Mouse (Mus musculus) kidney, postnatal 25 days (tissue): ENCODE measurements around the gene Cdx2.

Source experiments
- DNase-seq, 2 experiments: peaks; one replicate each; pipeline ENCODE4 v3.0.0; 2021; ENCODE audit warnings: mixed read lengths in 2 of 2

Gene Cdx2

DNA sequence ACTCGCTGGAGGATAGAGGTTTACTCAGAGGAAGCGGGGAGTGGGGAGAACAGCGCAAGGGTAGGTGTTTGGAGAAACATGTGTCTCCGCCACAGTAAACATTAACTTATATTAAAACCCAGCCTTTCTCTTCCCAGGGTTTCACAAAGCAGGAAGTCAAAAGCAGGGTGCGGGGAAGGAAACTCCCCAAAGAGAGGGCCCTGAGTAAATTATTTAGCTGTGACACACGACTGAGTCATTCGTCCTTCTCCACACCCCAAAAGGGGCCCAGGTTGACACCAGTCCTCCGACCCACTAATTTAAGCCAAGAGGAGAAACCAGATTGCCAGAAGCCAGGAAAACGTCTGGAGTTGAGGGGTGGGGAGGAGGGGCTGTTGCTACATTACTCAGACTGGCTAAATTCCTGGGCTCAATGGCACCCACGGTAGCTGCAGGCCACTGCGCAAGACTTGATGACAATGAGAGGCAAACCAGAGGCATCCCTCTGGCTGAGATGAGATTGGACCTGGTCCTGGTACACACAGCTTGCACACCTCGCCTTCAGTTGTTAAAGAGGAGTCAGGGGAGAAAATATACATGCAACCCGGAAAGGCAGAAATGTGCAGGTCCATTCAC, 14.5 kb downstream of the Cdx2 start:
- DNase-seq, result no peak

DNA sequence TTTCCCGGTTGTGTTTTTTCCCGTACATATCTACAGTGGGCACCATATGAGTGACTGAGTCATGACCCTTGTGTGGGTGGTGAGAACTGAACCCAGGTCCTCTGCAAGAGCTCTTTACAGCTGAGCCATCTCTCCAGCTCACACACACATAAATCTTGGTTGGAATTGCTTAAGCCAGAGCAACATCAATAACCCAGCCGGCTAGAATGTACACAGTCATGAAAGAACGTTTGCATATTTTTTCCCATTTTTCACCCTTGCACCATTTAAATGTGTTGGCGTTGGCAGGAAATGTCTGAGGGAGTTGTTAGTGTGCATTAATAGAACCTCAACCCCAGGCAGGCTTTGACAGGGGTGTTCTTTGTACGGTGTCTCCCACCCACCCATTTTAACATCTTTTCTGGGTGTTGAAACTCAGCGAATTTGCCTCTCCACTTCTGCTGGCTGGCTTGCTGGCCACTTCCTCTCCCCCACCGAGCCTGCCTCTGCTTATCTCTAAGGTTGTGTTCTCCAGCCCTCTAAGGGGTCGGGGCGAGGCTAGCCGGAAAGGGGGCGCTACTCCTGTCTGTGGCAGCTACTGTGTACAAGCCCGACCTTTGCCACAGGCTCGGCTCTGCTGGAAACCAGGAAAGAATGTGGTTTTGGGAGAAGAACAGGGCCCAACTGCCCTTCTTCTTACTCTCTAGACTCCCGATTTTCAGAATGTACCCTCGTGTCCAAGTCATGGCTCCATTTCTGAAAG, 15.1 kb downstream of the Cdx2 start:
- no peak for DNase-seq

GRCm38 (mm10) chr5:147284365-147284764, 22.7 kb downstream of the Cdx2 start:
- DNase-seq, result no peak

DNA sequence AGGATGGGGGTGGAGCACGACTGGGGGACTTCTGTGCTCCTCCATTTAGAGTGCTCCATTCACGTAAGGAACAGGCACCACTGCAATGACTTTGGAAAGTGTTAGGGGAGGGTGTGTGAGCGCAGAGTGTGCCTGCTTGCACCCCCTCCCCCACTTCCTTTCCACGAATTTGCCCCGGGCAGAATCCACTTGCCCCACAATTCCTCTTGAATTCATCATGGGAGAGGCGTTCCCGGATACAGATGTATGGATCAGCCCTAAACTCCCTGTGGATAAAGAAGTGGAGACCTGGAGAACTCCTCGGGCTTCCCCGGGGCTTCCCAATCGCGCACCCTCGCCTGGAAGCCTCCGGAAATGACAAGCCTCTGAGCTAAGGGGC, 29.5 kb downstream of the Cdx2 start:
- DNase-seq, result no peak

DNA sequence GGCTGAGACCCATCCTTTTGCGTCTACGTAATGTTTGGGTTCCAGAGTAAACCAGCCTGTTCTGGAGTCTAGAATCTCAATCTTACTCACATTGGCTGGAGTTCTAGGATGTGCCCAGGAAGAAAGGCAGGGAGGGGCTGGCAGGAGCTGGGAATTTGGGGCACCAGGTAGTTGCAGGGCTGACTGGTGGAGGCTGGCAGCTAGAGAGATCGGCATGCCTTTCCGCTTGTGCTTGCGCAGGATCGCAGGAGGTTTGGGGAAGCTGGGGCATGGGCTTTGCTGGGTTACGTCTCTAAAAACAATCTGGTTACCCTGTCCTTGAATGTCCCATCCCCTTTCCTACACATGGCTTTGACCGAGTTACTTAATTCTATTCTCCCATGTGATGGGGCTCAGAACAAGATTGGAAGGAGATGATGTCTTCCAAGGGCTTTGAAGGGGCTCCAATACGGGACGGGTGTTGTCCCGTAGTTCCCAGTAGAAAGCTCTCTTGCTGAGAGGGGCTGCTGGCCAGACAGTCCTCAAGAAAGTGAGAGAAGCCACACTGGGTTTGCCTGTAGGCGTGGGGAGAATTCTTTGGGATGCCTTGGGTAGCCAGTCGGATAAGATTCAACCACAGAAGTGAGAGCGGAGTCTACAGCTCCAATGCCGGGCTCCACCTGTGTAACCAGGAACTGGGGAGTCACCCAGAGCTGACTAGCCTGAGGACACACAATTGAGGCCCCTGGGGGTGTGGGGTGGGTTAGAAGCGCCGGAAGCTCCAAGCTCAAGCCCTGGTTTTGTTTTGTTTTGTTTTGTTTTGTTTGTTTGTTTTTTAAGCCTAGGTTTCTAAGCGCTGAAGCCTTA, 30.1 kb downstream of the Cdx2 start:
- no peak for DNase-seq

GRCm38 (mm10) chr5:147275761-147276160, 31.3 kb downstream of the Cdx2 start:
- no peak for DNase-seq

- no peak for DNase-seq
Measured at GRCm38 (mm10) chr5:147274174-147275141, 32.6 kb downstream of the Cdx2 start.

- no peak for DNase-seq
Measured at GRCm38 (mm10) chr5:147272808-147273345, 34.2 kb downstream of the Cdx2 start.

- DNase-seq, result no peak
Measured at GRCm38 (mm10) chr5:147272046-147272807, 34.8 kb downstream of the Cdx2 start.

GRCm38 (mm10) chr5:147270673-147271655, 36.1 kb downstream of the Cdx2 start:
- DNase-seq, result no peak

DNA sequence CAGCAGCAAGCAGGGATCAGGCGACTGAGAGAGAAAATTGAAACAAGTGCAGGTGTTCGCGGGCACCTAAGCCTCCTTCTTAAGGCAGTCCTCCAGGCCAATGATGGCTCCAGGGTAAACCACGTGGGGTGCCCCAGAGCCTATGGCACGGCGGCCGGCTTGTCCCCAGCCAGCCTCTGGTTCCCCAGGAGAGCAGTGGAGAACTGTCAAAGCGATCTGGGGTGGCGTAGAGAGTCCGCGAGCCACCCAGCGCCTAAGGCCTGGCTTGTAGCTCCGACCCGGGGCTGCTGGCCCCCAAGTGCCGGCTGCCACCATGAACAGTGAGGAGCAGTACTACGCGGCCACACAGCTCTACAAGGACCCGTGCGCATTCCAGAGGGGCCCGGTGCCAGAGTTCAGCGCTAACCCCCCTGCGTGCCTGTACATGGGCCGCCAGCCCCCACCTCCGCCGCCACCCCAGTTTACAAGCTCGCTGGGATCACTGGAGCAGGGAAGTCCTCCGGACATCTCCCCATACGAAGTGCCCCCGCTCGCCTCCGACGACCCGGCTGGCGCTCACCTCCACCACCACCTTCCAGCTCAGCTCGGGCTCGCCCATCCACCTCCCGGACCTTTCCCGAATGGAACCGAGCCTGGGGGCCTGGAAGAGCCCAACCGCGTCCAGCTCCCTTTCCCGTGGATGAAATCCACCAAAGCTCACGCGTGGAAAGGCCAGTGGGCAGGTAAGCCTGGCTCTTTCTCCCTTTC, 37.0 kb downstream of the Cdx2 start, which contains the start of gene Pdx1:
Gene Pdx1, plus strand, starts transcription at position 34 of the 747 bp plus-strand sequence.
- DNase-seq, result no peak

GRCm38 (mm10) chr5:147269371-147269770, 37.7 kb downstream of the Cdx2 start:
- no peak for DNase-seq

DNA sequence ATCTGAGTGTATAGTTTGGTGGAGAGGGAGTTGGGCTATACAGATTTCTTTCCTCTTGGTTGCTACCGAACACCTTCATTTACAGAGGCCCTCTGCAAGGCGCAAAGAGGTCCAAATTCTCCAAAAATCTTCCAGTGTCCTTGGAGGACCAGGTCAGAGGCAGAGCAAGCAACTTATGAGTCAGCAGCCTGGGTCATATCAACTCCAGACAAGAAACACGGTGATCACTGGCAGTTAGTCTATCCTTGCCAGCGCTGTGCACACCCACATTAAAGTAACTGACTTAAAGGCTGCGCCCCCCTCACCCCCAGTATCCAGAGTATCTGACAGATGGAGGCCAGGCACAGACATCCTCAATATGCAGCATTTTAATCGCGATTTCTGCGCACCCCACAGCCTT, 38.3 kb downstream of the Cdx2 start:
- no peak for DNase-seq

- DNase-seq, result no peak
Measured at GRCm38 (mm10) chr5:147267434-147267833, 39.6 kb downstream of the Cdx2 start.

DNA sequence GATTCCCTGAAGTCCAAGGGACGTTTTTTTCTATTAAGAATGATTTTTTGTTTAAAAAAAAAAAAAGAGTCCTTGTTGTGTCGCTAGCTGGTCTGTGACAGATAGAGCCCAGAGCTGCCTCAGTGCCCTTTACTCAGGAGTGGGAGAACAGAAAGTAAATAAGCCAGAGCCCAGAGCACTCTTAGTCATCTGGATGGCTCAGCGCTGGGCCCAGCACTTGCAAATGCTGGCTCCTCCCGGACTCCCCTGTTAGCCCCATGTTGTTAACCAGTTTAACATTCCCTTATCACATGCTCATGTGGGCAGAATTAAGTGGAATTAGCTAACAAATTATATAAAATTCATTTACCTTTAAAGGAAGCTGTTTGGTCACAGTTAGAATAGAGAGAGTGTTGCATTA, 43.1 kb downstream of the Cdx2 start:
- no peak for DNase-seq

DNA sequence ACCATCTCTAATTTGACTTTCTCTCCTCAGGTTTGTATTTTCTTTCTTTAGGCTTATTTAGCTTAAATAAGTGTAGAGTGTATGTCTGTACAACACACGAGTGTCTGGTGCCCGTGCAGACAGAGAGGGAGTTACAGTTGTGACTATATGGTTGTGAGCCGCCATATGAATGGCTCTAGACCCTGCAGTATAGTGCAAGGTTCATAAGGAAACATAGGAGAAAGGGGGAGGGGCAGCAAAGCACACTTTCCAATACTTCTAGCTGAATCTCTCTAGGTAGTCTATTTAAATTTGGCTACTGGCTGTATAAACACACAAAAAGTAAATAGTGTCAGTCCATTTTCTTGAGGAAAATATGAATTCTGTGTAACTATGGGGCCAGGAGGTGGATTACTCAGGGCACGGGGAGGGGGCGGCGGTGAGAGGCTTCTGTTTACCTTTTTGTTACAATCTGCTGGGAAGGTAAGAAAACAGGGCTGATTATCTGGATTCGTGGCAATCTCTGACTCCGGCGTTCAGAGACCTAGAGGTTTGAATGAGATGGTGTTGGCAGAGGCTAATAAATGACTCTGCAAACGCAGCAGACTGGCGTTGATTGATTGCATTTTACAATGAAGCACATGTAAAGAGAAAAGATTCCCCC, 45.0 kb downstream of the Cdx2 start:
- no peak for DNase-seq

- no peak for DNase-seq
Measured at GRCm38 (mm10) chr5:147260778-147261177, 46.3 kb downstream of the Cdx2 start.

GRCm38 (mm10) chr5:147260189-147260588, 46.9 kb downstream of the Cdx2 start:
- no peak for DNase-seq
